Mouse (Mus musculus) myocyte (in vitro differentiated cells): ENCODE results near the gene Odc1.

Experiments used
- CEBPB ChIP-seq: IDR thresholded peaks from 2 replicates; pipeline ENCODE4 v1.6.1; 2011; ENCODE audit warnings: mild to moderate bottlenecking, moderate library complexity; ENCODE audit not compliant: poor library complexity, insufficient read depth, severe bottlenecking
- E2F4 ChIP-seq: IDR thresholded peaks from one replicate; pipeline ENCODE4 v1.6.1; 2011; ENCODE audit warnings: mild to moderate bottlenecking, control low read depth, moderate library complexity; ENCODE audit not compliant: insufficient read depth
- MAX ChIP-seq: IDR thresholded peaks from one replicate; pipeline ENCODE4 v1.6.1; 2011; ENCODE audit warnings: low read depth, mild to moderate bottlenecking, control low read depth
- MYOD1 ChIP-seq, 3 experiments: IDR thresholded peaks; one replicate each; pipeline ENCODE4 v1.6.1; 2011; ENCODE audit warnings: control low read depth in 2 of 3, low read depth in 2 of 3, mild to moderate bottlenecking in 2 of 3, moderate library complexity in 1 of 3; ENCODE audit not compliant: insufficient read length in 2 of 3, control insufficient read depth in 1 of 3
- POLR2A ChIP-seq: IDR thresholded peaks from one replicate; pipeline ENCODE4 v1.6.1; 2011; ENCODE audit warnings: low read depth, mild to moderate bottlenecking, control low read depth, moderate library complexity; ENCODE audit not compliant: insufficient read length
- POLR2AphosphoS2 ChIP-seq: IDR thresholded peaks from one replicate; pipeline ENCODE4 v1.6.1; 2011; ENCODE audit warnings: low read depth, control low read depth; ENCODE audit not compliant: insufficient read length
- SRF ChIP-seq: IDR thresholded peaks from one replicate; pipeline ENCODE4 v1.6.1; 2011; ENCODE audit warnings: low read depth; ENCODE audit not compliant: control insufficient read depth, insufficient read length
- USF1 ChIP-seq: IDR thresholded peaks from one replicate; pipeline ENCODE4 v1.6.1; 2011; ENCODE audit warnings: low read depth, mild to moderate bottlenecking, control low read depth, moderate library complexity

GRCm38 (mm10) chr12:17566046-17566408, 21.4 kb downstream of the Odc1 start:
- TF ChIP-seq POLR2A, result no peak
- TF ChIP-seq MYOD1 (IDR thresholded peaks at IDR 0.05; ENCODE audit: control insufficient read depth in 1 of 3, insufficient read length in 2 of 3, low read depth in 2 of 3), result no peak
- TF ChIP-seq E2F4, result no peak
- TF ChIP-seq CEBPB, result no peak
- TF ChIP-seq POLR2AphosphoS2, result no peak
- no peak for TF ChIP-seq MAX
- TF ChIP-seq USF1, result no peak
- no peak for TF ChIP-seq SRF
